Mouse (Mus musculus): ENCODE results near the gene Cdk5r2.

Cdk5r2 gene

GRCm38 (mm10) chr1:74851001-74851775 is 3.5 kb upstream of the Cdk5r2 start:
- no peak for DNase-seq (ENCODE audit: low spot score)

- DNase-seq (ENCODE audit: low spot score): no peak
Observed at GRCm38 (mm10) chr1:74855156-74855555, 422 bp downstream of the Cdk5r2 start.

DNA sequence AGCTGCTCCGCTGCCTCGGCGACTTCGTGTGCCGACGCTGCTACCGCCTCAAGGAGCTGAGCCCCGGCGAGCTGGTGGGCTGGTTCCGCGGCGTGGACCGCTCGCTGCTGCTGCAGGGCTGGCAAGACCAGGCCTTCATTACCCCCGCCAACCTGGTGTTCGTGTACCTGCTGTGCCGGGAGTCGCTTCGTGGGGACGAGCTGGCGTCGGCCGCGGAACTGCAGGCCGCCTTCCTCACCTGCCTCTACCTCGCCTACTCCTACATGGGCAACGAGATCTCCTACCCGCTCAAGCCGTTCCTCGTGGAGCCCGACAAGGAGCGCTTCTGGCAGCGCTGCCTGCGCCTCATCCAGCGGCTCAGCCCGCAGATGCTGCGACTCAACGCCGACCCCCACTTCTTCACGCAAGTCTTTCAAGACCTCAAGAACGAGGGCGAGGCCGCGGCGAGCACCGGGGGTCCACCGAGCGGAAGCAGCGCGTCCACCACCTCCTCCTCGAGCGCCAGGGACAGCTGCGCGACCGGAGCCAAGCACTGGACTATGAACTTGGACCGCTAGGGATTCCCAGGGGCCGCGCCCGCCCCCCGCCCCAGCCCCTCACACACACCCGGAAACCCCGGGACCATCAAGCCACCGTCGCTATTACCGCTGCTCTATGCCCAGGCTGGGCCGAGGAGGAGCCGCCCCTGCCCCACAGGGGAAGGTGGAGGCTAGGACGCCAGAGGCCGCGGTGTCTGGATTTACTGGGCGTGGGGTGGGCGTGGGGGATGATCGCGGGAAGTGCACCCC is 1.1 kb downstream of the Cdk5r2 start:
- no peak for DNase-seq (ENCODE audit: low spot score)

- DNase-seq (ENCODE audit: low spot score): no peak
Observed at GRCm38 (mm10) chr1:74856439-74856720, 1.6 kb downstream of the Cdk5r2 start.

- no peak for DNase-seq (ENCODE audit: low spot score)
Observed at GRCm38 (mm10) chr1:74856791-74857190, 2.1 kb downstream of the Cdk5r2 start.

GRCm38 (mm10) chr1:74857201-74857600 is 2.5 kb downstream of the Cdk5r2 start:
- no peak for DNase-seq (ENCODE audit: low spot score)

- no peak for DNase-seq (ENCODE audit: low spot score)
Observed at GRCm38 (mm10) chr1:74857677-74858076, 2.9 kb downstream of the Cdk5r2 start.

GRCm38 (mm10) chr1:74858171-74858719 is 3.5 kb downstream of the Cdk5r2 start:
- DNase-seq (ENCODE audit: low spot score): no peak

DNA sequence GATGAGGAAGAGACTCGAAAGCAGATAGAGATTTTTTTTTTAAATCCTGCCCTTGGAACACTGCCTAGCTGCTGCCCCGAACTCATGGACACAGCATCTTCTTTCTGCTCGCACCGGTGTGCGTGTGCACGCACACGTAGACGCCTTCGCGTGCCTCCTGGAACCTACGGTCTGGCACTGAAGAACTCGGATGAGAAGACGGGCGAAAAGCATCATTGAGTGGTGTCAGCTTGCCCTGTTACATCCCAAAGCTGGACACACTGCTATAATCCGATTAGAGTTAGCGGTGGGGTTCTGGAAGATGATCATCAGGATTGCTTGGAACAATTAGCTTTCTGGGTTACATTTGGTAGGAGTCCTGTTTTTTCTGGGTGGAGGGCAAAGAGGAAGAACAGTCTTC is 4.1 kb downstream of the Cdk5r2 start:
- no peak for DNase-seq (ENCODE audit: low spot score)

DNA sequence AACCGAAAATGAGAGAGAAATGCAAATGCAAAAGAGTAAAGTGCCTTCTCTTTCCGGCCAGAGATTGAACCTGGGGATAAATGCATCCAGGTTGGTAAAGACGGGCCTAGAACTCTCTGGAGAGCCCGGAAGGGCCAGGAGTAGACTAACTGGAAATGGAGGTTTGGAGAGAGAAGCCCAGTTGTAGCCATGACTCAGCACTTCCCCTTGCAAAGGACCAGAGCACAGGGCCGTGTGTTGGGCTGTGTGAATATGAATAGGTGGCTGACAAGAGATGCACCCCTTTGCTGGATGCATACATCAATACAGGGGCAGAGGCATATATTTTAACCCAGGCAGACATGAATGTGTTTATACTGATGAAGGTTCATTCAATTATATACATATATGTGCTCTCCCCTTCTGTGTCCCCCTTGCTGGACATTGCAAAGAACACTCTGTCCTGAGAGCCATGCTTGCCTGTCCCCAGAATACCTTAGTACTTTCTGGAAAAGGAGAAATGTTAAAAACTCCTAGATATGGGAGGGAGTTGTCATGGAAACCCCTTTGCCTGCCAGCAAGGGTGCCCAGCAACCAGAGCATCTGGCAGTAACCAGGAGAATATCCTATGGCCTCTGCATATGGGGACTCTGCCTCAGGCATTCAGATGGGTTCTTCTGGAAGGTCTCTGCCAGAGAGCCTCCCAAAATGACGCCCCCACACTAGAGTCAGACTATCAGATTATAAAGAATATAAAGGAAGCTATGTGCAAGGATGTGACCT is 4.7 kb downstream of the Cdk5r2 start:
- DNase-seq (ENCODE audit: low spot score): no peak

DNA sequence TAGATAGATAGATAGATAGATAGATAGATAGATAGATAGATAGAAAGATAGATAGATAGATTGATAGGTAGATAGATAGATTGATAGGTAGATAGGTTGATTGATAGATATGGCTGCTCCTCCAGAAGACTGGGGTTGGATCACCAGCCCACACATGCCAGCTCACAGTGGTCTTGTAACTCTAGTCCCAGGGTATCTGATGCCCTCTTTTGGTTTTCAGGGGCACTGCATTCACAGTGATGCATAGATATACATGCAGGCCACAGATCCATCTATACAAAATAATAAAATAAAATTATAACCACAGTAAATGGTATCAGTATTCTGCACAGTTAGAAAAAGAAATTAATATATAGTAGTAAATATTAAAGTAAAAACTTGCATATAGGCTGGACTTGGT is 7.0 kb downstream of the Cdk5r2 start:
- no peak for DNase-seq (ENCODE audit: low spot score)

DNA sequence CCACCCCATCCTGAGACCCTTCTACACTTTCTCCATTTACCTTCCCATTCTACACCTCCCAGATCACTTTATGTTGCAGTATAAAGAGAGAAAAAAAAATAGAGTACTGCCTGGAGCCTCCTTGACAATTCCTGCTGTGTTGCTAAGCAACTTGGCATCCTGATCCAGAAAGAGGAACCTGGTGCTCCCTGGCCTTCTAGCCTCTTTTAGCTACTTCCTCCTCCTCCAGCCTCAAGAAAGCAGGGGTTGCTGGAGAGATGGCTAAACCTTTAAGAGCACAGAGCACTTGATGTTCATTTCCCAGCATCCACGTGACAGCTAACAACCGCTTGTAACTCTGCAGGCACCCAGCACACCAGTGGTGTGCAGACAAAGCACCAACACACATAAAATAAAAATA is 17.5 kb downstream of the Cdk5r2 start:
- DNase-seq (ENCODE audit: low spot score): no peak

- no peak for DNase-seq (ENCODE audit: low spot score)
Observed at GRCm38 (mm10) chr1:74877199-74877598, 22.5 kb downstream of the Cdk5r2 start.

GRCm38 (mm10) chr1:74880785-74881360 is 26.1 kb downstream of the Cdk5r2 start:
- DNase-seq (ENCODE audit: low spot score): no peak

GRCm38 (mm10) chr1:74882055-74882734 is 27.5 kb downstream of the Cdk5r2 start:
- no peak for DNase-seq (ENCODE audit: low spot score)

DNA sequence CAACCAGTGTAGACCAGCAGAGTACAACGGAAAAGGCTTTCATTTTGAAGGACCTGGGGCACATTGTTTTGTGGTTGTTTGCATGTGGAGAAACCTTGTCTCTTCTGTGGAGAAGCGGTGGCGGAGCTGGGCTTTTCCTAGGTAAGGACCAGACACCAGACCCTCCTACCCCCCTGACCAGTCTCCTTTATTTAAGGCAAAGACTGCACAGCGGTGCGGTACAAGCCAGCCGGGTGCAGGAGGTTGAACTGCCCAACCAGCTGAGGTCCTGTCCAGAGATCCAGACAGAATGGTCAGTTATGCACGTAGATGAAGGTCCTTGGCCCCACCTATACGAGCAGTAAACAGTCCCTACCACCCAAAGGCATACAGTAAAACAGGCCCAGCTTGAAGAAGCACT is 28.1 kb downstream of the Cdk5r2 start:
- DNase-seq (ENCODE audit: low spot score): no peak

- no peak for DNase-seq (ENCODE audit: low spot score)
Observed at GRCm38 (mm10) chr1:74883441-74883840, 28.7 kb downstream of the Cdk5r2 start.

DNA sequence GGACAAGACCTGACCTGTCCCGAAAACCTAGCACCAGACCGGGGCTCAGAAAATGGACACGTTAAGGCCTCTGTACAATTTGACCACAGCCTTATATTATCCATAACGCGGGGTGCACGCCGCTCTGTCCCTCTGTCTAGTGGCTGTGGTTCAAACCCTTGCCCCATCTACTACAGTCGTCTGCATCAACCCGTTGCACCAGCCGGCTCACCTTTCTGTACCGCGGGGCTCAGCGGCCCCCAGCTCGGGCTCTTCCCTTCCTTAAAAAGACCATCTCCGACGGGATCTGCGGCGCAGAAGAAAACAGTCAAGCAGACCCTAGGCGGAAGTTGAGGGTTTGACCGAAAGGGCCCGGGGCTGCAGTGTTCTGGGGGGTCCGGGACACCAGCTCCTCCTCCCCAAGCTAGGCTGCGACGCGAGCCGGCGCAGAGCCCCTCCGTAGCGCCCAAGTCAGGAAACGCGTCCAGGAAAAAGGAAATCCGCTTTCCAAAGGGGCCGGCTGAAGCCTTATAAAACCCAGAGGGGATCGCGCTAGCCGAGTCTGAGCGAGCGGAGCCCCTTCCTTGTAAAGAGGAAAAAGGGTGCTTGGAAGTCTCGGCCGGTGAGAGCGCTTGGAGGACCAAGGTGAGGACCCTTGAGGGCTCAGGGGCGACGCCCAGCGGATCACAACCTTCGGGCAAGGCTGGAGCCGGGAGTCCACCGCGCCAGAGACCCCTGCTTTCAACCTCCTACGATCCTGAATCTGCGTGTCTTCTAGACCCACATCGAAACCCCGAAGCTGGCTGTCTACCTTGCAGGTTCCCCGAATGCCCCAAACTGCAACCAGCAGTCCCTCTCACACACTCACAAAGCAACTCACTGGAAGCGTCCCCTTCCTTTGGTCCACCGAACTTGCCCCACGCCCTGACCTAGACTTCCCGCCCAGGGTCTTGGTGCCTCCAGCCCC is 29.7 kb downstream of the Cdk5r2 start:
- DNase-seq (ENCODE audit: low spot score): no peak

GRCm38 (mm10) chr1:74885369-74886042 is 30.8 kb downstream of the Cdk5r2 start, which contains the start of gene Fev:
Gene Fev (minus strand): TSS chr1:74885419.
- DNase-seq (ENCODE audit: low spot score): no peak

DNA sequence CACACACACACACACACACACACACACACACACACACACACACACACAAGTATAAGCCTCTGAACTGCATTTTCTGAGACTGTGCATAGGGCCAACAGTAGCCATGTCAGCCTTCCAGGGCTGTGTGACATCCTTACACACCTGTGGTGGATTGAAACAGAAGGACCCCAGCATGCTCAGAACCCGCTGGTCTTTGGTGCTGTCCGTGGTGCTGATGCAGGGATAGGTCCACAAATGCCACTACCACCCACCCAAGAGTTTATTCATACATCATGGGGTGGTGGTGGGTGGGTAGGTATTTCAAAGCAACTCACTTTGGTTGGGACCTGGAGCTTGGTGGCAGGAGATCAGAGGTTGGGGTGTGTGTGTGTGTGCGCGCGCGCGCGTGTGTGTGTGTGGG is 36.8 kb downstream of the Cdk5r2 start:
- DNase-seq (ENCODE audit: low spot score): no peak

Measured in layer of hippocampus, adult 9-10 months (tissue).